Mouse (Mus musculus) forebrain, embryonic 11.5 days (tissue): ENCODE data around the gene Cd151. TPM values are rescaled to one million over a fixed set of nuclear protein-coding genes. Genes with fewer than 3 reads are reported as not detected.

Experiments
- ATAC-seq: fragments of 200-750 bp; cut with Nextera tagmentation; replicated peaks from 2 replicates; pipeline ENCODE4 v1.8.0; 2017; ENCODE audit warnings: moderate TSS enrichment; ENCODE audit not compliant: low FRiP score
- DNase-seq: peaks from one replicate; pipeline ENCODE4 v3.0.0-alpha.2; 2017; ENCODE audit warnings: low spot score
- H3K27ac ChIP-seq: fragments of 300-500 bp; sonication (generic); 2 replicates; pipeline ENCODE4 v1.5.1; 2014; ENCODE audit warnings: low read depth, low read length
- H3K27me3 ChIP-seq: fragments of 300-500 bp; sonication (generic); 2 replicates; pipeline ENCODE4 v1.6.1; 2014; ENCODE audit warnings: mild to moderate bottlenecking, low read length, mixed read lengths; ENCODE audit not compliant: control insufficient read depth, insufficient read depth
- H3K36me3 ChIP-seq: fragments of 300-500 bp; sonication (generic); 2 replicates; pipeline ENCODE4 v1.6.1; 2014; ENCODE audit warnings: mild to moderate bottlenecking, low read length, moderate library complexity, mixed read lengths; ENCODE audit not compliant: control insufficient read depth, insufficient read depth
- H3K4me1 ChIP-seq: fragments of 300-500 bp; sonication (generic); replicated peaks from 2 replicates; pipeline ENCODE4 v1.6.1; 2014; ENCODE audit warnings: low read length, mixed read lengths; ENCODE audit not compliant: control insufficient read depth, insufficient read depth
- H3K4me2 ChIP-seq: fragments of 300-500 bp; sonication (generic); 2 replicates; pipeline ENCODE4 v1.6.1; 2014; ENCODE audit warnings: low read depth, mild to moderate bottlenecking, low read length, moderate library complexity, mixed read lengths; ENCODE audit not compliant: severe bottlenecking
- H3K4me3 ChIP-seq: fragments of 300-500 bp; sonication (generic); 2 replicates; pipeline ENCODE4 v1.5.1; 2014; ENCODE audit warnings: low read depth, low read length
- H3K9ac ChIP-seq: fragments of 300-500 bp; sonication (generic); 2 replicates; pipeline ENCODE4 v1.6.1; 2014; ENCODE audit warnings: low read length
- H3K9me3 ChIP-seq: fragments of 300-500 bp; sonication (generic); 2 replicates; pipeline ENCODE4 v1.6.1; 2016; ENCODE audit warnings: low read length, mixed read lengths; ENCODE audit not compliant: control insufficient read depth
- WGBS: fragments of 180-500 bp; shearing (Covaris S2); extraction: QIAGEN DNeasy Blood & Tissue Kit; methylation state at CpG from one replicate; pipeline ENCODE4 v1.1.7; 2014; 5-methylcytosine and 5-hydroxymethylcytosine counted together
- polyA plus RNA-seq: library from polyadenylated mRNA; unstranded; fragments of >200 nt; fragmentation: Nextera tagmentation; extraction: Ambion mirVana; gene quantifications from 2 replicates; pipeline ENCODE4 v1.2.1, GENCODE M21; 2014

The Cd151 gene
- polyA plus RNA-seq, 1 experiment from 2014 or later: 40.3 TPM

DNA sequence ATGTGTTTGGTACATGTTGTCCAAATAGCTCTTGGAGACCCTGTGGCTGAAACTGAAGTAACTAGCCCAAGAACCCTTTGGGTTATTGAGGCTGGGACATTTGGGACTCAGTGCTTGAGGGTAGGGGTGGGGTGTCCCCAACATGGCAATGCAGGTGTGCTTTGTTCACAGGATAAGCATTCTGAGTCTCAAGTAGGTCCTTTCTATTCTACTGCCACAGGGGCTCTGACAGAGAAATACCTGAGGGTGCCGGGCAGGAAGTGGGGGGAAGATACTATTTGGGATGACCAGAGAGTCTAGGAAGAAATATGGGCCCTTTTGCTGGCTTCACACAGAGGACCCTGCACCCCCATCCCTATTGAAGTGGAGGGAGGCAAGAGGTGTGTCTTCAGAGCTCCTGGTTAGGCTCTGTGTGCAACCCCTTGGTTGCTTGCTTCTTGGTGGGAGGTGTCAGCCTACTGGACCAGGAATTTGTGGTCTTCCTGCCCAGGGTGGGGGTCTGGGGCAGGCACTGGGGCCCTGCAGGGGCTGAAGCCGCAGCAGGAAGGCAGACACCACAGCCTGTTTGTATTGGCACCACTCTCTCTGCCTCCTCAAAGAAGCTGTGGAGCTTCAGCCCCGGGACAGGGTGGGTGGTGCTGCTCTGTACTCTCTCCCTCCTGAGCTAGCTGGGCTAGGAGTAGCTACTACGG lies 10.5 kb downstream of the Cd151 start:
- no peak for ATAC-seq
- Histone ChIP-seq H3K4me2 (no peak overlapping the region), H3K36me3 (no peaks in the 10 kb centered on the region; the same call in 1 of the 2 replicates), H3K9ac (no peak overlapping the region), H3K27ac (no peak overlapping the region), H3K4me3 (no peak overlapping the region), H3K27me3 (peaks cover 15% of the 10 kb centered on the region), H3K4me1 (peaks cover 22% of the 10 kb centered on the region), H3K9me3 (no peaks in the 10 kb centered on the region)
- no peak for DNase-seq
- 74% methylated on average over 4 of the region's 4 CpGs for WGBS

DNA sequence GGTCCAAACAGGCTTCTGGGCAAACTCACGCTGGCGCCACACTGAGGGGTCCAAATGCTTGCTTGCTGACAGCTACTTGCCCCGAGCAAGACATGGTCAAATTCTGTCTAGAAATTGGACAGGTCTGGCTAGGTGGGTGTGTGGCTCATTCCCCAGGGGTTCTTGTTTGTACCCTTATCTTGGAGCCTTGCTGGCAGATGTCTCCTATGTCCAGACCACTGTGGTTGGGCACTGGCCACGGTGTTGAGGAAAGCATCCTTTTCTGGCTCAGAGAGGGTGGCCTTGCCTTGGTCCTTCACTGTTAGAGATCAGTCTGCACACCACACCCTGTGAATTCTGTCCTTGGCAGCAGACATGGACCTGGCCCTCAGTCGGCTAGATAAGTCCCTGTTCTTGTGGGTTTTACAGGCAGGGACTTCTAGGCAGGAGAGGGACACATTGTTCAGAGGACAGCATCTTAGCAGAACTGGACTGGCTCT lies 11.1 kb downstream of the Cd151 start:
- H3K9ac ChIP-seq: no peak overlapping the region
- H3K36me3 ChIP-seq: no peaks in the 10 kb centered on the region
- no peak for DNase-seq
- no peaks in the 10 kb centered on the region for H3K9me3 ChIP-seq
- 85% methylated on average over 5 of the region's 5 CpGs for WGBS
- no peak overlapping the region for H3K27ac ChIP-seq
- H3K4me3 ChIP-seq: no peak overlapping the region
- peaks cover 22% of the 10 kb centered on the region for H3K4me1 ChIP-seq
- no peak for ATAC-seq
- H3K4me2 ChIP-seq: no peak overlapping the region
- peaks cover 16% of the 10 kb centered on the region for H3K27me3 ChIP-seq

DNA sequence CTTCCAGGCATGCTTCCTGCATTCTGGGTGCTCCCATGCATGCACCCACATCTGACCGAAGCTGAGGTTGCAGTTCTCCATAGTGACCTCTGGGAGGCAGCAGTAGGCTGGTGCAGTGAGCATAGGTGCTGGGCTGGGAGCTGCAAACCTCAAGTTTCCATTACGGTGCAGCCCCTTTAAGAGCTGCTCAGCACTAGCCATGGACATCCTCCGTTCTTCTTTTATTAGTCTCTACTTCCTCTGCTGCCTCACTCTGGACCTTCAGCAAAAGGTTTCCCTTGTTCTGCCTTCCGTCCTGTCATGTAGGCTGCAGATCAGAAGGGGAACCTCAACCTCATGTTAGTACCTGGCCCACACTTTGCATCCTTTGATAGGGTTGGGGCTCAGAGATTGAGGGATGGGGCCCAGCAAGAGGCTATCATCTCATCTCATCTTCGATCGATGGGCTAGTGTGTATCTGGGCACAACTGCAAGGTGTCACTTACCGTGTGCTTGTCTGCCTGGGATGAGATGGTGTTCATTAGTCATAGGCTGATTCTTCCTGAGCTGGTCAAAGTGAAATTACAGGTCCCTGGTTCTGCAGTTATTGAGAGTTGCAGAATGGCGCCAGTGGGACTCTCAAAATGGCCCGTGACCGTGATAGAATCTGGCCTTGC lies 13.8 kb downstream of the Cd151 start:
- peaks cover 10% of the 10 kb centered on the region for H3K27me3 ChIP-seq
- DNase-seq: peak; percentile 78
- peaks cover 10% of the 10 kb centered on the region; the same call in 1 of the 2 replicates for H3K4me1 ChIP-seq
- H3K4me3 ChIP-seq: peak overlapping the region; percentile 61
- H3K27ac ChIP-seq: no peak overlapping the region
- H3K4me2 ChIP-seq: peak overlapping the region; percentile 95
- no peaks in the 10 kb centered on the region for H3K36me3 ChIP-seq
- ATAC-seq: peak; percentile 54
- 9% methylated on average over 10 of the region's 10 CpGs for WGBS
- H3K9ac ChIP-seq: no peak overlapping the region
- no peaks in the 10 kb centered on the region for H3K9me3 ChIP-seq

DNA sequence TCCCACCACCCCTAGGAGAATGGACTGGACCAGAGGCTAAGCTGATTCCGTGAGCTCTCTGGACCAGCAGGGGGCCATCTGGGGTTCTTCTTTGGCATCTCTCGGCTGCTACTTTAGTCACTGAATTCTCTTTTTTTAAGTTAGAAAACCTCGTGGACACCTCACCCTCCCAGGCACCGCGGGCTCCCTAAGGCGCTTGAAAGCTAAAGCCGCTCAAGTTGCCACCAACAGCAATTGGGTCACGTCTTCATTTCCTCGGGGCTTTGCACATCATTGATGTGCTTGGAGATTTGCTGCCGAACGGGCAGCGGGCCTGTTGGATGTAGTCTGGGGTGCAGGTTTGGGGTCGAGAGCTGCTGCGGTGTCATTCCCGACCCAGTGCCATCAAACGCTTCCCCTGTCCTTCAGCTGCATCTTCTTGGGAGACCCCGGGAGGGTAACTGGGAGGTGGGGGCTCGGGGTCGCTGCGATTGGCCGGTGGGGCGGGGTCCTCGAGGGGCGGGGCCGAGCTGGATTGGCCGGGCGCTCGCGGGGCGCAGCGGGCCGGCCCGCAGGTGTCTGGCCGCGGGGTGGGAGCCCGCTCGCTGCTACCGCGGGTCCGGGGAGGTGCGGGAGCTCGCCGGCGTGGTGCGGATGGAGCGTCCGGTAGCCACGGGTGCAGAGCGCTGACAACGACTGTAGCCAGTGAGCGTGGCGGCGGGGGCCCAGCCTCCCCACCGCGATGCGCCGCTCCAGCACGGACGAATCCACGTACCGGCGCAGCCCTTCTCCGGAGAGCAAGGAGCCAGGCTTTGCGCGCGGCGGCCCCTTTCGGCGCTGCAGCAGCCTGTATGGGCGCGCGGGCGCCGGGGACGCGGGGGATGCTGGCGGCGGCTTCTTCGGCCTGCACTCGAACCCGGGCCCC lies 14.6 kb downstream of the Cd151 start:
- peak; percentile 86 for DNase-seq
- Histone ChIP-seq H3K4me3 (peak overlapping the region; percentile 61), H3K9ac (peak overlapping the region; percentile 65), H3K4me2 (peak overlapping the region; percentile 95), H3K27ac (no peak overlapping the region), H3K27me3 (peaks cover 6% of the 10 kb centered on the region), H3K9me3 (no peaks in the 10 kb centered on the region), H3K4me1 (peaks cover 6% of the 10 kb centered on the region; the same call in 1 of the 2 replicates), H3K36me3 (no peaks in the 10 kb centered on the region)
- peak; percentile 79 for ATAC-seq
- under 1% methylated on average over 79 of the region's 81 CpGs for WGBS

DNA sequence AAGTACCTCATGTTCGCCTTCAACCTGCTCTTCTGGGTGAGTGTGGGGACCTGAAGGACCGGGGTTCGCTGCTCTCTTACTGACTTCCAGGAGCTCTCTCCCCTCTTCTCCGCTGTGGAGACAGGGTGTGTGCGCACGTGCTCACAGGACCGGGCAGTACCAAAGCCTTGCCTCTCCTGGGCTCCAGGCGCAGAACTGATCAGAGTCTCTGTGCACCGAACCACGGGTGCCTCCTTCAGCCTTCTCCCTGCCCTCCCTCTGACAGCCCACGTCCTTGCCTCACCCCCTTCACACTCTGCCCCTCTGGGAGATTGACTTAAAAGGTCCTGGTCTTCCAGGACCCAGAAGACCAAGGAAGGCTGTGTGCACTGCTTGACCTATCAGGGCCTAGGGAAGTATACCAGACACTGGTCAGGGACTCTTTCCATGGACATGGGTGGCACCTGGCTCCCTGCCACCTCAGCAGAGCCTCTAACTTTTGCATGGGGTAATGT lies 15.4 kb downstream of the Cd151 start:
- Histone ChIP-seq H3K36me3 (no peaks in the 10 kb centered on the region), H3K9me3 (no peaks in the 10 kb centered on the region), H3K9ac (peak overlapping the region; percentile 65), H3K4me1 (peaks cover 6% of the 10 kb centered on the region; the same call in 1 of the 2 replicates), H3K4me2 (peak overlapping the region; percentile 95), H3K27ac (no peak overlapping the region), H3K27me3 (peaks cover 4% of the 10 kb centered on the region), H3K4me3 (peak overlapping the region; percentile 61)
- DNase-seq: peak; percentile 61
- peak; percentile 24; the same call in 1 of the 2 replicates for ATAC-seq
- WGBS: 5% methylated on average over 11 of the region's 11 CpGs

DNA sequence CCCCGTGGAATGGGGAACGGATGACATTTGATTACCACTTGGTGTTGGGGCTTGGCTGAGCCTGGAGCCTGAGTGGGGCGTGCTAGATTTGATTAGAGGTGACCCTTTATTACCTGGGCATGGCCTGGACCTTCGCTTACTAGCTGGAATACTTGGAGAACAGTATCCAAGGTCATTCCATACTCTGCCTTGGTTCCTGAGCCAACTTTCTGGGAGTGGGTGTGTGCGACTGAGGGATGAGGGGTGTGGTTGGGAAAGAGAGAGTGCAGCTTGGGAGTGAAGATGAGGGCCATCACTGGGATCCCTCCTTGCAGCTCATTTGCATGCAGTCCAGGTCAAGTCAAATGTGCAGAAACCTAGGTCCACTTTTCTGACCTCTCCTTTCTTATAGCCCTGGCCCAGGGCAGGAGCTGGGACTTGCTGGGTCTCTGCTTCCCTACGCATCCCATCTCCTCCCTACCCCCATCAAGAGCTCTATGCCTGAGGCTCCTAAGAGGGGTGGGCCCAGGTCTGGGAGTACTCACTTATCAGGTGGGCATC lies 16.0 kb downstream of the Cd151 start:
- Histone ChIP-seq H3K9ac (no peak overlapping the region), H3K27me3 (peaks cover 4% of the 10 kb centered on the region), H3K9me3 (no peaks in the 10 kb centered on the region), H3K36me3 (no peaks in the 10 kb centered on the region), H3K27ac (no peak overlapping the region), H3K4me1 (peaks cover 6% of the 10 kb centered on the region; the same call in 1 of the 2 replicates), H3K4me3 (no peak overlapping the region), H3K4me2 (peak overlapping the region; percentile 95; the same call in 1 of the 2 replicates)
- 78% methylated on average over 6 of the region's 6 CpGs for WGBS
- DNase-seq (no peak), ATAC-seq (no peak)

DNA sequence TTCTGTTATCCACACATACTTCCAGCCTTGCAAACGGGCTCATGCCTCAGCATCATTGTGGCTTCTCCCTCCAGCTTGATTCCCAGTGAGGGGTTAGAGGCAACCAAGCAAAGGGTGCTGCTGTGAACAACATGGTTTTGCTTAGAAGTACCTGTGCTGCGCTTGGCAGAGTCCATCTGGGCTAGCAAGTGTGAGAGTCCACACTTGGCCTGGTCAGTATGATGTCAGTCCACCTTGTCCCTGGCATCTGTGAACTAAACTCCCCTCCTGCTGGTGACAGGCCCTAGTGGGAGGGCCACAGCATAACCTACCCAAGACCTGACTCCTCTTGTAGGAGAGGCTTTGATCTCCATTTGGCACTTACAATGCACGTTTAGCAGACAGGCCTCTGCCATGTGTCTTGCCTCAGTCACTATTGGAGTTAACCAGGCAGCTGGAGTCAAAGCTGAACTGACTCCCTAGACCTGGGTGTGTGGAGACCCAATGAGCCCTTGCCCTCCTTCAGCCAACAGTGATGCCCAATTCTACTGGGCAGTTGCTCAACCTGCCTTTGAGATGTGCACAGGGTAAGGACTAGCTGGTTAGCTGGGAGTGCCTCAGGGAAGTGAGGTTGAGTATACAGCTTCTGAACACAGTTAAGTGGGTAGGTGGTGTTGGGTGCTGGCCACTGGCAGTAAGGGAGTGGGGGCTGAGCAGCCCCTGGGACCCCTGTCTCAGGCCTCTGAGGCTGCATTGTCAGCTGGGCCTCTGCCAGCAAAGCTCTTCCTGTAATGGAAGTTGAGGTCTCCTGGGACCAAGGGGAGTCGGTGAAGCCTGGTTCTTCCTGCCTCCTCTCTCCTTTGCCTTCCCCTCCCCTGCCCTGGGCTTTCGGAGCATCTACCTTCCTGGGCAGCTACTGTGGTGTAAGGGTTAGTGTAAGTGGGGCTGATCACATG lies 17.3 kb downstream of the Cd151 start:
- no peak for ATAC-seq
- H3K9ac ChIP-seq: no peak overlapping the region

More for the DNA sequence above, 17.3 kb downstream of the Cd151 start:
- Histone ChIP-seq H3K4me1 (peaks cover 6% of the 10 kb centered on the region; the same call in 1 of the 2 replicates), H3K4me3 (no peak overlapping the region), H3K4me2 (no peak overlapping the region), H3K36me3 (no peaks in the 10 kb centered on the region), H3K27ac (no peak overlapping the region), H3K27me3 (peaks cover 4% of the 10 kb centered on the region), H3K9me3 (no peaks in the 10 kb centered on the region)
- WGBS: 83% methylated on average over 5 of the region's 5 CpGs
- no peak for DNase-seq
